Mouse (Mus musculus) hindbrain, embryonic 13.5 days (tissue): ENCODE measurements around the gene Kbtbd13. TPM values are rescaled to one million over a fixed set of nuclear protein-coding genes. Genes with fewer than 3 reads are reported as not detected.
"Not testable (repeated sequence)": the region's sequence is repeated elsewhere in the genome, so short reads cannot be mapped to it uniquely, and the experiment has no call there.

Source experiments
- ATAC-seq: fragments of 200-750 bp; cut with Nextera tagmentation; 2 replicates; pipeline ENCODE4 v1.8.0; 2017; ENCODE audit warnings: moderate TSS enrichment; ENCODE audit not compliant: low FRiP score
- H3K27ac ChIP-seq: fragments of 300-500 bp; sonication (generic); 2 replicates; pipeline ENCODE4 v1.5.1; 2015; ENCODE audit warnings: inconsistent platforms, mild to moderate bottlenecking, moderate library complexity
- H3K27me3 ChIP-seq: fragments of 300-500 bp; sonication (generic); 2 replicates; pipeline ENCODE4 v1.6.1; 2015; ENCODE audit warnings: mild to moderate bottlenecking, inconsistent platforms
- H3K36me3 ChIP-seq: fragments of 300-500 bp; sonication (generic); 2 replicates; pipeline ENCODE4 v1.6.1; 2015; ENCODE audit warnings: mild to moderate bottlenecking, inconsistent platforms
- H3K4me1 ChIP-seq: fragments of 300-500 bp; sonication (generic); replicated peaks from 2 replicates; pipeline ENCODE4 v1.6.1; 2015; ENCODE audit warnings: inconsistent platforms
- H3K4me2 ChIP-seq: fragments of 300-500 bp; sonication (generic); 2 replicates; pipeline ENCODE4 v1.6.1; 2015; ENCODE audit warnings: inconsistent platforms, mild to moderate bottlenecking, moderate library complexity
- H3K4me3 ChIP-seq: fragments of 300-500 bp; sonication (generic); 2 replicates; pipeline ENCODE4 v1.5.1; 2015; ENCODE audit warnings: mild to moderate bottlenecking, inconsistent platforms
- H3K9ac ChIP-seq: fragments of 300-500 bp; sonication (generic); 2 replicates; pipeline ENCODE4 v1.6.1; 2015; ENCODE audit warnings: mild to moderate bottlenecking, inconsistent platforms
- H3K9me3 ChIP-seq: fragments of 300-500 bp; sonication (generic); 2 replicates; pipeline ENCODE4 v1.6.1; 2016; ENCODE audit warnings: inconsistent platforms
- WGBS: fragments of 180-500 bp; shearing (Covaris S2); methylation state at CpG from one replicate; pipeline ENCODE4 v1.1.7; 2015; 5-methylcytosine and 5-hydroxymethylcytosine counted together
- polyA plus RNA-seq: library from polyadenylated mRNA; unstranded; fragments of >200 nt; fragmentation: Nextera tagmentation; extraction: Ambion mirVana; gene quantifications from 2 replicates; pipeline ENCODE4 v1.2.1, GENCODE M21; 2015

The Kbtbd13 gene
- polyA plus RNA-seq, 1 experiment from 2014 or later: 0.65 TPM

DNA sequence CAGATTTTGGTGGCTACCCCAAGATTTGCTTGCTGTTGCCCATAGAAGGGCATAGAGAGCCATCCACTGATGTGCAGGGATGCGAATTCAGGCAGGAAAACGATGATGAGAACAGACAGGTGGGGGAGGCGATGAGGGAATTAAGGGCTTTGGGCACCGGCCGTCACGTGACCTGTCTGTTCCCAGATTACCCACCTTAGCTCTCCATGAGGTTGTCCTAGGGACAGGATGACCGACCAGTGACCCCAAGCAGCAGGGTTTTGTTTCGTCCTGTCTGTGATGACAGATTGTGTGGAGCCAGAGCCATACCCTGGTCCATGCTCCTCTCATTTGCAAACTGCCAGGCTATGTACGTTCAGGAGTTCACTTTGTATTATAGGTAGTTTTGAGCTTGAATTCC is 27.8 kb downstream of the Kbtbd13 start:
- Histone ChIP-seq H3K27me3 (no peaks in the 10 kb centered on the region), H3K4me1 (no peaks in the 10 kb centered on the region), H3K27ac (no peak overlapping the region), H3K9me3 (no peaks in the 10 kb centered on the region), H3K36me3 (peaks cover 52% of the 10 kb centered on the region), H3K4me3 (no peak overlapping the region), H3K4me2 (no peak overlapping the region), H3K9ac (no peak overlapping the region)
- no peak for ATAC-seq
- WGBS: 52% methylated on average over 9 of the region's 9 CpGs

DNA sequence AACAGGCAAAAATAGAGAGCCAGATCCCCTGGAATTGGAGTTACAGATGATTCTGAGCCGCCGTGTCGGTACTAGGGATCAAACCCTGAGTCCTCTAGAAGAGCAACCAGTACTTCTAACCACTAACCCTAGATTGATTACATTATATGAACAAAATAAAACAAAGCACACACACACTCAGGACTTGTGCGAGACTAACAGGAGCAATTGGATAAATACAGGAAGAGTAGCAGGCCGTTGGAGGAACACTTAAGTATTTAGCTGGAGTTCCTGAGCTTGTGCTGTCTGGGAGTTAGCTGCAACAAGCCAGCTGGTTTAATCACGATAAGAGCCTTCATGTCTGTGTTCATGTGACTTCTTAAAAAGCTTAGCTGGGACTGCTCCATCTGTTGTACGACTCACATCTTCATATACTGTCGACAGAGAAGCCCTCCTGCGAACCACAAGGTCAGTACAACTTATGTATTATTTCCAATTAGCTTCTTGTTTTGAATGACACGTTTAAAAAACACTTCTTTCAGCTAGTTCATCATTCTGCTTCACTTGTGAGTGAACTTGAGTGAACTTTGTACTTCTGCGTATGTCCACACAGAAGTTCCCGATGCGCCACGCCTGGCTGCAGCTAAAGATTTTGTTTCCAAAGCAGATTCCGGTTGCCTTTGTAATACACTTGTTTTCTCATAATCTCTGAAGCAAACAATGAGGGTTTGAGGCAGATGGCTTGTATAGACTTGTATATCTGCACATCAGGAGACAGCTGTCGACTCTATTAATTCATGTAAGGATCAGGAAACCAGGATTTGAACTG is 30.6 kb downstream of the Kbtbd13 start, which contains the start of gene Ubap1l:
Ubap1l (plus strand) TSS at position 401 of the 808 bp plus-strand sequence.
- Histone ChIP-seq H3K27ac (no peak within 1 kb of the TSS), H3K36me3 (peaks cover 79% of the 10 kb centered on the region), H3K9me3 (no peaks in the 10 kb centered on the region), H3K9ac (no peak within 1 kb of the TSS), H3K4me1 (no peaks in the 10 kb centered on the region), H3K4me3 (no peak within 1 kb of the TSS), H3K27me3 (no peaks in the 10 kb centered on the region), H3K4me2 (no peak within 1 kb of the TSS)
- 92% methylated on average over 16 of the region's 16 CpGs for WGBS
- ATAC-seq: no peak

DNA sequence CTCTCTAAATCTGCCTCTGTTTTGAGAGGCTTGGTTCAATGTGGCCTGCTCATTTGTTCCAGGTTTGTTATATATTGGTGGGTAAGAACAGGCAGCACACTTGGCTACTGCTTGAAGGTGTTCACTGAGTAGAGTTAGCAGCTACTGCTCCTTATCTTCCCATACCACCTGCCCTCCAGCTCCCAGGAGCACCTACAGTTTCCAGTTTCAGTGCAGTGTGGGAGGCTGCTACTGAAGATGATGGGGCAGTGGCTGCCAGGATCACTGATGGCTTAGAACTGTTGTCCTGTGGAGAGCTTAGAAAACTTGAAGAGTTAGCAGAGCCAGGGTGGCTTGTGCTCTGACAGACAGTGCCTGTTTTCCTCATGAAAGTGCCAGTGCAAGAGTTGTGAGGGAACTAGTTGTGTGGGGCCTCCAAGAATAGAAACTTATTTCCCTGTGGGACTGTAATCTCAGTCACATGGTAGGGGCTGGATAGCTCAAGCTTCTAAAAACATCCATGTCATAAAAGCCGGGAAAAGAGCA is 32.4 kb downstream of the Kbtbd13 start:
- Histone ChIP-seq H3K4me3 (no peak overlapping the region), H3K4me2 (no peak overlapping the region), H3K27ac (no peak overlapping the region), H3K9ac (no peak overlapping the region), H3K4me1 (no peaks in the 10 kb centered on the region), H3K9me3 (no peaks in the 10 kb centered on the region), H3K36me3 (peaks cover 84% of the 10 kb centered on the region), H3K27me3 (no peaks in the 10 kb centered on the region)
- ATAC-seq: no peak
- 92% methylated on average over 1 of the region's 1 CpGs for WGBS

DNA sequence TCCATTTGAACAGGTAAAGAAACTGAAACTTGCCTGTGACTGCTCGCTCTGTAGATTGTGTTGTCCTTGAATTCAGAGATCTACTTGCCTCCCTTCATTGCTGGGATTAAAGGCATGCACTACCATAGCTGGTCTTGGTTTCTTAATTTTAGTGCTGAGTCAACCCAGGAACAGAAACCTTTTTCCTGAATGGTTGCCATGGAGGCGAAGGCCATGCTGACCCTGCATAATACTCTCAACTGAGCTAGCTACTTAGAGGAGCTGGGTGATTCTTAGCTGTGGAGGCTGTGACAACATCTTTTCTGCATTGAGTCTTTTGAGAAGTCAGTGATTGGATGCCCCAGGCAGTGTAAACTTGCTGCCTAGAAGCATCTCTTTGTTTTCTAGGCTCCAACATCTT is 34.5 kb downstream of the Kbtbd13 start:
- ATAC-seq: no peak
- Histone ChIP-seq H3K9me3 (no peaks in the 10 kb centered on the region), H3K4me2 (no peak overlapping the region), H3K4me1 (0 out of 2 replicates have a peak, but pooled peaks cover 5% of the 10 kb centered on the region), H3K9ac (no peak overlapping the region), H3K4me3 (no peak overlapping the region), H3K36me3 (peaks cover 74% of the 10 kb centered on the region), H3K27me3 (no peaks in the 10 kb centered on the region), H3K27ac (no peak overlapping the region)
- 94% methylated on average over 2 of the region's 2 CpGs for WGBS

GRCm38 (mm10) chr9:65356561-65356960 is 34.9 kb downstream of the Kbtbd13 start:
- H3K9ac ChIP-seq: no peak overlapping the region
- no peak overlapping the region for H3K4me3 ChIP-seq
- ATAC-seq: no peak
- WGBS: 90% methylated on average over 7 of the region's 7 CpGs
- no peaks in the 10 kb centered on the region for H3K9me3 ChIP-seq
- no peak overlapping the region for H3K4me2 ChIP-seq
- H3K36me3 ChIP-seq: peaks cover 70% of the 10 kb centered on the region
- no peaks in the 10 kb centered on the region for H3K27me3 ChIP-seq
- 0 out of 2 replicates have a peak, but pooled peaks cover 5% of the 10 kb centered on the region for H3K4me1 ChIP-seq
- no peak overlapping the region for H3K27ac ChIP-seq

DNA sequence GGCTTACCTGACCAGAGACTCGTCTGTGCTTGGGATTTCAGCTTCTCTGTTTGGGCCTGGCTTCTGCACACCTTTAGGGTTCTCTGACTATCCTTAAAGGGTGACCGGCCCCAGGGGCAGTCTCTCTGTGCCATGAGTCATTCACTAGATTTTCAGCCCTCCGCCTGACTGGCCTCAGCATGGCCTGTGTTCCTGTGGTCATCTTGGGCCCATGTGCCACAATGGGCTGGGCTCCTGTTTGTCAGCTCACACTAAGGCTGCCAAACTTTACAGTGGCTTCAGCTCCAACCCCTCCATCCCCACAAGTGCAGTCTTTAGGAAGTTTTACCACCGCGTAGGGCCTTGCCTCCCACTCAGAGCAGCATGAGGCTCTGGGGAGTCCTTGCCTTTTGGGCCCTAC is 38.2 kb downstream of the Kbtbd13 start:
- Histone ChIP-seq H3K9ac (no peak overlapping the region), H3K4me3 (no peak overlapping the region), H3K27me3 (no peaks in the 10 kb centered on the region), H3K27ac (no peak overlapping the region), H3K4me2 (no peak overlapping the region), H3K36me3 (peaks cover 41% of the 10 kb centered on the region), H3K4me1 (peaks cover 19% of the 10 kb centered on the region), H3K9me3 (no peaks in the 10 kb centered on the region)
- WGBS: 88% methylated on average over 5 of the region's 5 CpGs
- ATAC-seq: no peak

DNA sequence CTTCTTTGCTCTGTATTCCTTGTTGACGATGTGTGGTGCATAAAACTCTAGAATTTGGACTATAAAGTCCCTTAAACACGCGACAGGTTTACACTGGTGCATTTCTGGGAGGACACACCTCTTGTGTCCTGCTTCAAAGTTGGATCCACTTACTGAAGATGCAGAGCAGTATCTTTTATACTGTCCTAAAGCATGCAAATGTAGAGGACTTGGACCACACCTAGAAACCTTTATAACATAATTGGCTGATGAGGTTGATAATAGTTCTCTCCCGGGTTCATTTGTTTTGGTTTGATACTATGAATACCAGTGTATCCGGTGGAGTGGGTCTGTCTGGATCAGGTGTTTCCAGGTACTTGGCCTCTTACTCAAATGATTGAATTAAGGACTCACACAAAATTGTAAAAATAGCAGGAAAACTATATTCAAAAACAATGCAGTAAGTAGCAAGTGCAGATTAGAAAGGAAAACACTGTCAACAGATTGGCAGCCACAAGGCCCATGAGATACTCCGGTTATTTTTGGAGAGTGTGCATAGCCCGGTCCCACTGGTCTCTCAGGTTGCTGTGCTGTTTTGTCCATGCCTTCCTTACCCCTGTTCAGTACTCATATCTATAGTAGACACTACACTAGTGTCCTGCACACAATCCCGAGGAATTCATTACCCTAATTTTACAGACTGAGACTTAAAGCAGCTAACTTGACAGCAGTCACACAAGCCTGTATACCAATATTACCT is 44.2 kb downstream of the Kbtbd13 start:
- 54% methylated on average over 8 of the region's 8 CpGs for WGBS
- Histone ChIP-seq H3K4me2 (peak overlapping the region; percentile 93), H3K4me1 (peaks cover 30% of the 10 kb centered on the region), H3K4me3 (peak overlapping the region; percentile 100), H3K27me3 (0 out of 2 replicates have a peak, but pooled peaks cover 7% of the 10 kb centered on the region), H3K27ac (no peak overlapping the region), H3K36me3 (no peaks in the 10 kb centered on the region), H3K9me3 (no peaks in the 10 kb centered on the region), H3K9ac (peak overlapping the region; percentile 99)
- ATAC-seq: no peak

- Histone ChIP-seq H3K9ac (peak overlapping the region; percentile 99), H3K4me2 (peak overlapping the region; percentile 93), H3K9me3 (no peaks in the 10 kb centered on the region), H3K27me3 (0 out of 2 replicates have a peak, but pooled peaks cover 7% of the 10 kb centered on the region), H3K27ac (peak overlapping the region; percentile 97), H3K36me3 (no peaks in the 10 kb centered on the region), H3K4me3 (peak overlapping the region; percentile 100), H3K4me1 (peaks cover 30% of the 10 kb centered on the region)
- ATAC-seq: peak; percentile 81
- under 1% methylated on average over 73 of the region's 77 CpGs for whole genome bisulfite sequencing
Observed at GRCm38 (mm10) chr9:65346476-65347111, 44.9 kb downstream of the Kbtbd13 start.

- Histone ChIP-seq H3K9ac (peak within 1 kb of the TSS; percentile 99), H3K4me3 (peak within 1 kb of the TSS; percentile 100), H3K27ac (peak within 1 kb of the TSS; percentile 97), H3K36me3 (no peaks in the 10 kb centered on the region), H3K27me3 (0 out of 2 replicates have a peak, but pooled peaks cover 7% of the 10 kb centered on the region), H3K9me3 (no peaks in the 10 kb centered on the region), H3K4me2 (peak within 1 kb of the TSS; percentile 93), H3K4me1 (peaks cover 30% of the 10 kb centered on the region)
- ATAC-seq: peak; percentile 98
- 2% methylated on average over 47 of the region's 59 CpGs for WGBS
Observed at GRCm38 (mm10) chr9:65345854-65346475, 45.5 kb downstream of the Kbtbd13 start, which contains the start of gene Pdcd7. Gene Pdcd7, plus strand, starts transcription at chr9:65346104.

GRCm38 (mm10) chr9:65345439-65345838 is 46.0 kb downstream of the Kbtbd13 start:
- H3K27me3 ChIP-seq, H3K9me3 ChIP-seq, H3K36me3 ChIP-seq: not testable (repeated sequence)
- WGBS: 64% methylated on average over 11 of the region's 11 CpGs
- peak; percentile 47 for ATAC-seq
- H3K4me2 ChIP-seq: peak overlapping the region; percentile 93
- H3K4me1 ChIP-seq: peaks cover 30% of the 10 kb centered on the region
- peak overlapping the region; percentile 100 for H3K4me3 ChIP-seq
- H3K9ac ChIP-seq: peak overlapping the region; percentile 99
- H3K27ac ChIP-seq: peak overlapping the region; percentile 97

GRCm38 (mm10) chr9:65340414-65340813 is 51.0 kb downstream of the Kbtbd13 start:
- WGBS: 93% methylated on average over 2 of the region's 2 CpGs
- no peaks in the 10 kb centered on the region; the same call in 1 of the 2 replicates for H3K4me1 ChIP-seq
- H3K4me3 ChIP-seq: no peak overlapping the region
- H3K9me3 ChIP-seq: no peaks in the 10 kb centered on the region
- H3K9ac ChIP-seq: no peak overlapping the region
- H3K27ac ChIP-seq: no peak overlapping the region
- no peak overlapping the region for H3K4me2 ChIP-seq
- 0 out of 2 replicates have a peak, but pooled peaks cover 7% of the 10 kb centered on the region for H3K27me3 ChIP-seq
- H3K36me3 ChIP-seq: no peaks in the 10 kb centered on the region
- ATAC-seq: no peak
